Mouse (Mus musculus) liver, embryonic 14.5 days (tissue): ENCODE measurements around the gene Cacna1c. TPM values are rescaled to one million over a fixed set of nuclear protein-coding genes. Genes with fewer than 3 reads are reported as not detected.

ENCODE experiments used
- ATAC-seq: fragments of 200-750 bp; cut with Nextera tagmentation; 2 replicates; pipeline ENCODE4 v1.8.0; 2017; ENCODE audit warnings: moderate number of reproducible peaks, mild to moderate bottlenecking, moderate library complexity; ENCODE audit not compliant: insufficient read depth
- DNase-seq, 3 experiments: peaks; one replicate each; pipeline ENCODE4 v3.0.0-alpha.2; 2012 to 2013; ENCODE audit warnings: low read depth in 3 of 3, low spot score in 3 of 3
- H3K27ac ChIP-seq: fragments of 300-500 bp; sonication (generic); 2 replicates; pipeline ENCODE4 v1.5.1; 2014; ENCODE audit warnings: moderate library complexity, mild to moderate bottlenecking, control low read depth, inconsistent platforms
- H3K27me3 ChIP-seq: fragments of 300-500 bp; sonication (generic); 2 replicates; pipeline ENCODE4 v1.6.1; 2014; ENCODE audit warnings: mild to moderate bottlenecking, low read length, moderate library complexity; ENCODE audit not compliant: control insufficient read depth, insufficient read depth
- H3K36me3 ChIP-seq: fragments of 300-500 bp; sonication (generic); replicated peaks from 2 replicates; pipeline ENCODE4 v1.6.1; 2014; ENCODE audit warnings: low read depth; ENCODE audit not compliant: control insufficient read depth, insufficient read depth
- H3K4me1 ChIP-seq, 2 experiments: fragments of 200-500 bp in 1 of 2; fragments of 300-500 bp in 1 of 2; sonication (generic) in 1 of 2; replicated peaks; 2 replicates each; pipeline ENCODE4 v1.6.1; 2012 to 2014; ENCODE audit warnings: antibody characterized with exemption in 1 of 2, inconsistent platforms in 1 of 2, low read length in 1 of 2; ENCODE audit not compliant: control insufficient read depth in 2 of 2, insufficient read depth in 2 of 2
- H3K4me2 ChIP-seq: fragments of 300-500 bp; sonication (generic); 2 replicates; pipeline ENCODE4 v1.6.1; 2014; ENCODE audit warnings: low read depth, mild to moderate bottlenecking, control low read depth, moderate library complexity
- H3K4me3 ChIP-seq, 2 experiments: fragments of 200-500 bp in 1 of 2; fragments of 300-500 bp in 1 of 2; sonication (generic) in 1 of 2; 2 replicates each; pipeline ENCODE4 v1.5.1; 2012 to 2014; ENCODE audit warnings: low read depth in 2 of 2, low read length in 2 of 2, mild to moderate bottlenecking in 2 of 2, control low read depth in 1 of 2, inconsistent platforms in 1 of 2, moderate library complexity in 1 of 2; ENCODE audit not compliant: insufficient read depth in 1 of 2
- H3K9ac ChIP-seq: fragments of 300-500 bp; sonication (generic); replicated peaks from 2 replicates; pipeline ENCODE4 v1.6.1; 2014; ENCODE audit warnings: mild to moderate bottlenecking, control low read depth, moderate library complexity
- H3K9me3 ChIP-seq: fragments of 300-500 bp; sonication (generic); 2 replicates; pipeline ENCODE4 v1.6.1; 2016; ENCODE audit warnings: low read length, mixed read lengths; ENCODE audit not compliant: control insufficient read depth
- CTCF ChIP-seq: IDR thresholded peaks from 2 replicates; pipeline ENCODE4 v1.5.1; 2016; ENCODE audit warnings: antibody characterized with exemption, low read depth, control low read depth
- EP300 ChIP-seq: IDR thresholded peaks from 2 replicates; pipeline ENCODE4 v1.6.1; 2016; ENCODE audit warnings: antibody characterized with exemption, low read depth
- WGBS: fragments of 180-500 bp; shearing (Covaris S2); extraction: QIAGEN DNeasy Blood & Tissue Kit; methylation state at CpG from one replicate; pipeline ENCODE4 v1.1.7; 2014; ENCODE audit not compliant: insufficient replicate concordance; 5-methylcytosine and 5-hydroxymethylcytosine counted together
- polyA plus RNA-seq, 2 experiments: library from polyadenylated mRNA; depleted of rRNA in 1 of 2; stranded (reverse) in 1 of 2; unstranded in 1 of 2; fragments of >200 nt; fragmentation: Nextera tagmentation in 1 of 2; extraction: Ambion mirVana in 1 of 2; gene quantifications; 2 replicates each; pipeline versions ENCODE4 v1.2.1 to v1.2.3; 2012 to 2014

Cacna1c gene
- polyA plus RNA-seq, 2 experiments = 0.20 to 0.32 TPM

DNA sequence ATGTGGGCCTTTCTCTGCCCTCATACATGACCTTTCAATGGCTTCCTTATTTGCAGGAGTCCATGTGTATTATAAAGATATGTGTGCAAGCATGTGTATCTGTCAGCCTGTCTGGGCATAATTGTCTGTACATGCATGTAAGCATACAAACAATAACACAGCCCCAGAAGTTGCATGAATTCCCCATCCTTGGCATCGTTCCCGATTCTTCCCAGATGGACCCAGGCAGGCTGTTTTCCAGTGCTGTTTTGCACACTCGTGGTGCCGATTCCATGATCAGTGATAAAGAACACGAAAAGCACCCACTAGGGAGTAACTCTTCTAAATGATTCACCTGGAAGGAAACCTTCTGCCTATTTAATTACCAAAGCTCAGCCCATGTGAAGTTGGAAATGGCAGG lies 156.9 kb downstream of the Cacna1c start:
- no peaks in the 10 kb centered on the region for H3K36me3 ChIP-seq
- no peak overlapping the region for H3K27ac ChIP-seq
- ATAC-seq (no peak), DNase-seq (no peak)
- no peaks in the 10 kb centered on the region for H3K9me3 ChIP-seq
- H3K27me3 ChIP-seq = no peaks in the 10 kb centered on the region; the same call in 1 of the 2 replicates
- no peak for TF ChIP-seq CTCF
- no peak for TF ChIP-seq EP300
- H3K9ac ChIP-seq = no peak overlapping the region
- WGBS = 71% methylated on average over 5 of the region's 5 CpGs
- no peak overlapping the region for H3K4me3 ChIP-seq
- no peaks in the 10 kb centered on the region for H3K4me1 ChIP-seq
- H3K4me2 ChIP-seq = no peak overlapping the region

DNA sequence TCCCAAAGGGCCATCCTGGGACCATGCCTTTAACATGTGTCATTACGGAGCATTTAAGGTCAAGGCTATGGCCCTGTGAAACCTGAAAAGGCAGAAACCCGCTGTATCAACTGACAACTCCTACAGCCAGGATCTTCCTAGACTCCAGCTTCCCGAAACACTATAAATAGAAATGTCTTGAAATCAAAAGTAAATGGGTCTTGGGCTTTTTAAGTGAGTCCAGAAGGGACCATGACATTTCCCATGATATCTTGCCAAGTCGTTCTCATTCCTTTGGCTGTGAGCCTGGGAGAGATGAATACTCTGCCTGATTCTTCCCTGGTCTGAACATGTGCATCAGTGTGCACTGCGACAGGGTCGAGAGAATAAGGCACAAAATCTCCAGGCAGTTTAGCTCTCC lies 158.4 kb downstream of the Cacna1c start:
- no peak overlapping the region for H3K4me2 ChIP-seq
- H3K9ac ChIP-seq = no peak overlapping the region
- no peaks in the 10 kb centered on the region for H3K36me3 ChIP-seq
- no peaks in the 10 kb centered on the region; the same call in 1 of the 2 replicates for H3K27me3 ChIP-seq
- TF ChIP-seq EP300 (no peak), CTCF (no peak)
- no peaks in the 10 kb centered on the region for H3K4me1 ChIP-seq
- ATAC-seq (no peak), DNase-seq (no peak)
- no peak overlapping the region for H3K4me3 ChIP-seq
- no peak overlapping the region for H3K27ac ChIP-seq
- no peaks in the 10 kb centered on the region for H3K9me3 ChIP-seq
- WGBS = 67% methylated on average over 6 of the region's 6 CpGs

DNA sequence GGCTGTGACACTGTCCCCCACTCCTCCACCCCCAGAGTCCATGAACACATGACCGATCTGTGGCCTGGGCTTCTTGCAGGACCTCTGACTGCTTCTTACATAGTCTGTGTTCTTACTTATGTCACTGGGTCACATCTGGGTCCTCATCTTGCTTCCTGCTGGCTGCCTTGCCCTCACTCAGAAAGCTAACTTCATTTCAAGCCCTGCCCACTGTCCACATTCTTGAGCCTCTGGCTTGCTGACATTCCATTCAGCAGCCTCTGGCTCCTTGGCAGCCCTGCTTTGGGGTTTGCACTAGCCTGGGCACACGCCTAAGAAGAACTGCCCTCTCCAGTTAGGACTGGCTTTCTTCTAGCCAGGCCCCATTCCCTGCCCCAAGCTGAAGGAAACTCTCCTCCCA lies 159.2 kb downstream of the Cacna1c start:
- Histone ChIP-seq H3K9me3 (no peaks in the 10 kb centered on the region), H3K36me3 (no peaks in the 10 kb centered on the region), H3K4me2 (no peak overlapping the region), H3K9ac (no peak overlapping the region), H3K27ac (no peak overlapping the region), H3K4me3 (no peak overlapping the region), H3K4me1 (no peaks in the 10 kb centered on the region), H3K27me3 (no peaks in the 10 kb centered on the region; the same call in 1 of the 2 replicates)
- ATAC-seq = no peak
- TF ChIP-seq CTCF = no peak
- TF ChIP-seq EP300 = no peak
- no peak for DNase-seq
- WGBS = 60% methylated on average over 2 of the region's 2 CpGs

DNA sequence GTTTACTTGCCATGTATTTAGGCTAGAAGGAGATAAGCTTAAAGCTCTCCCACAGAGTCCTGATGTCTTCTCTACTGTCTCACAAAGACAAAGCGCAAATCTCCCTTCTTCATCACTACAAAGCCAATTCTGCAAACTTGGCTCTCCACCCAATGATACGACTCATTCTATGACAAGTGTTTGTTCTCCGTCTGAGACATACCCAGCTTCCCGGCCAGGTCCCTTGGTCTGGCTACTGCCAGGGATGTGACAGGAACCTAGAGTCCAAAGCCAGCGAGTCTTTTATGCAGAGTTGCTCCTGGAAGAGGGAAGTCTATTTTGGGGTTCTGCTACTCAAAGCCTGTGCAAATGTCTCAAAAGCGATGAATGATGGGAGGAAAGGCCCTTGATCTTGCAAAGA lies 160.9 kb downstream of the Cacna1c start:
- Histone ChIP-seq H3K9ac (no peak overlapping the region), H3K4me3 (no peak overlapping the region), H3K27me3 (no peaks in the 10 kb centered on the region; the same call in 1 of the 2 replicates), H3K9me3 (no peaks in the 10 kb centered on the region), H3K4me1 (no peaks in the 10 kb centered on the region), H3K4me2 (no peak overlapping the region), H3K27ac (no peak overlapping the region), H3K36me3 (no peaks in the 10 kb centered on the region)
- ATAC-seq (no peak), DNase-seq (no peak)
- TF ChIP-seq CTCF (no peak), EP300 (no peak)
- WGBS = 56% methylated on average over 6 of the region's 6 CpGs

DNA sequence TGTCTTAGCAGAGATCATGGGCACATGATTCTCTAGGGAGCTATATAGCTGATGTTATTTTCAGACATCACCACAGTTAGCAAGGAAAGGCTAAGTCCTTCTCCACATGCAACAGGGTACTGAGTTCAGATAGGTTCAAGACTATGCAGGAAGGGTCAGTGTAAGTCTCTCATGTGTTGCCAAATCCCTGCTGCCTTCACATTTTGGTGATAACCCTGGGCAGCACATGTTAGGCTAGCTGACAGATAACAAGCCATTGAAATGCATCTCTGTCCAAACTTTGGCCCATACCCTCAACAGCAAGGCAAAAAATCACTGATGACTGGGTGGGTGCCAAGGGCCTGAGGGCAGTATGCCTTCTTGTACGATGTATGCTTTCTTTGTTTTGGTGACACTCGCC lies 161.3 kb downstream of the Cacna1c start:
- H3K9me3 ChIP-seq = no peaks in the 10 kb centered on the region
- H3K4me1 ChIP-seq = no peaks in the 10 kb centered on the region
- H3K27me3 ChIP-seq = no peaks in the 10 kb centered on the region; the same call in 1 of the 2 replicates
- ATAC-seq (no peak), DNase-seq (no peak)
- H3K4me2 ChIP-seq = no peak overlapping the region
- WGBS = 74% methylated on average over 2 of the region's 2 CpGs
- no peak for TF ChIP-seq EP300
- no peak for TF ChIP-seq CTCF
- no peak overlapping the region for H3K4me3 ChIP-seq
- H3K36me3 ChIP-seq = no peaks in the 10 kb centered on the region
- H3K9ac ChIP-seq = no peak overlapping the region
- no peak overlapping the region for H3K27ac ChIP-seq

DNA sequence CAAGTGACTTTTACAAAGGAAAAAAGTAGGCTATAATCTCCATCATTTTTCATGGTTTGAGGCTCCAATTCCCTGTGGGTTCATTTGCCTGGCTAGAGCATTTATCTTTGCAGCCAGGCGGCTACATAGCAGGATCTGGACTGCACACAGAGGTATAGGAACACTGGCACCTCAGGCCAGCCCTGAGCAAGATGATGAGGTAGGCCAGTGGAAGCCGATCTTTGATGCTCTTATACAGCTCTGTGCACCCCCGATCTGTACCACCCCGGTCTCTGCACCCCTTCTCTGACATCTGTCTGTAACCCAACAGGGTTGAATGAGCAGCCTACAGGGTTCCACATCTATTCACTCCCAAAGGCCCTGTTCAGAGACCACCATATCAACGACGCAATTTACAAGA lies 168.3 kb downstream of the Cacna1c start:
- H3K36me3 ChIP-seq = no peaks in the 10 kb centered on the region
- DNase-seq = no peak
- H3K4me3 ChIP-seq = no peak overlapping the region
- H3K9ac ChIP-seq = no peak overlapping the region
- no peak overlapping the region for H3K4me2 ChIP-seq
- no peaks in the 10 kb centered on the region for H3K27me3 ChIP-seq
- 73% methylated on average over 6 of the region's 6 CpGs for WGBS
- H3K9me3 ChIP-seq = no peaks in the 10 kb centered on the region
- no peak for ATAC-seq
- no peak for TF ChIP-seq CTCF
- no peak for TF ChIP-seq EP300
- no peak overlapping the region for H3K27ac ChIP-seq
- H3K4me1 ChIP-seq = no peaks in the 10 kb centered on the region
